Mouse (Mus musculus) retina, postnatal 7 days (tissue): ENCODE data around the gene Trpv2.

Source experiments
- DNase-seq: peaks from one replicate; pipeline ENCODE4 v3.0.0-alpha.2; 2012; ENCODE audit warnings: low read depth, low spot score

Trpv2 gene

DNA sequence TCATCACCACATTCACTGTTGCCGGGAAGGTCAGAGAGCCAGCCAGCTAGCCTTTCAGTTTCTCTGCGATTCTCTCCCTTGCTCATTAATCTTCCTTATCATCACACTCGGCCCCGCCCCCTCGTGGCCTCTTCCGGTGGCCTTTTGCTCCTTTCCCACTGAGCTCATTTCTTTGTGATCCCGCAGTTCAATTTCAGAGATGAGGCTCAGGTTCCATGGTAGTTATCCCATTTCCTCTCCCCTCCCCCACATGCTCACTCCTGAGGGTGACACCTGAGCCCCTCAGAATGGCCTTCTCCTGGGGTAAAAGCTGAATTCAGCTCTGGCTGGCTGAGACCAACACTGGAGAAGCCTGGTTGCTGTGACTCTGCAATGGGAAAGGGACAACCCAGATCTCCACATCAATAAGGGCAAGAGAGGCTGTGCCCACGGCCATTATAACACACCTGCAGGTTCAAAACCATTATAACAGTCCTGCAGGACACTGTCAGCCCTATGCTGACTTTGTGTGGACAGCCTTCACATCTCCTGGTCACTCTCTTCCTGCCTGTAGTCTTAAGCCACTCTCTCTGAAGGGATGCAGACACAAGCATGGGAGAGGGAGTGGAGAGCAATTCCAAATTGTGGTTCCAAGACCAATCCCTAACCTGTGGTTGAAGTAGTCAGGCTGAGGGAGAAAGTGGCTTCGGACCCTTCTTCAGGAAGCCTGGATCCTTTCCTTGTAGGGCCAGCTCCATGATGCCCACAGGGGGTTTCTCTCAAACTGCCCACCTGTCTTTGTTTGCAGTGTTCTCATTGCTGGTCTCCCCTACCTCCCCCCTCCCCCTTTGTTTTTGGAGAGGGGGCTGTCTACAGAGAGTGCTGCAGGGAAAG lies 55.3 kb downstream of the Trpv2 start:
- DNase-seq, result no peak

DNA sequence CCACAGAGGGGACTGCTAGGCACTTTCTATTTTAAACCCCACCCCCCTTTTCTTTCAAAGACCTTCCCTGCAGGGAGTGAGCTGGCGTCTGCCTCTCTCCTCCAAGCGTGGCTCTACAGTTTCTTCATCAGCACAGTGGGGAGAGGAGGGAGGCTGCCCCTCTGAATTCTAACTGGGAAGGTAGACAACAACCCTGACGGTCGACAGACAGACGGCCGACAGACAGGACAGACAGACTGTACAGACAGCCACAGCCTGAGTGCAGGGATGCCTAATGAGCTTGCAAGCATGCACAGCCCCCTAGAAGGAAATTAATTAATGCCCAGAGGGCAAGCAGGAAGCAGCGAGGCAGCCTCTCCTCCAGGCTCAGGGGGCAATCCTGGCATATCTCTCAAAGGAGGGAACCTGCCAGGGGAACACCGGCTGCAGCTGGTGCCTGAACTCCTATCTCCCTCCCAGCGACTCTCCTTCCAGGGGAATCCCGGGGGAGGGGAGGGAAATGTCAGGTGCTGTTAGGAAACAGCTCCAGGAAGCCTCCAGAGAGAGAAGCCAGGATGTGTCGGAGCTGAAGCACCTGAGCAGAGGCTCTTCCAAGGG lies 56.0 kb downstream of the Trpv2 start:
- no peak for DNase-seq

DNA sequence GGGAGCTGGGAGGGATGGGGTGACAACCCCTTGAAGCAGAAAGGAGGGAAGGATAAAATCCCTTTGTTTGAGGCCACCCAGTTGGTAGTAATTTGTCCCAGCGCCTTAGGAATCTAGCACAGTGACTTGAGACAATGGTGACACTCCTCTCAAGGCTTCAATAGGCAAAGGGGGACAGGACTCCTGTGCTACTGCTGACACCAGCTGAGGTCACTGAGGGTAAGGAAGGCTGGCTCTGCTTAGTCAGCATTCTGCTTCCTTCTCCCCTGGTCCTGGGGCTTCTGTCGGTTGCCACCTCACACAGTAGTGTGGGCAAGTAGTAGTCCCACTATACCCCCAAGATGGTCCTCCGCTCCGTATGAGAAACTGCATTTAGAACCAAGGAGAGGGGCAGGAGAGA lies 56.9 kb downstream of the Trpv2 start:
- DNase-seq, result no peak

DNA sequence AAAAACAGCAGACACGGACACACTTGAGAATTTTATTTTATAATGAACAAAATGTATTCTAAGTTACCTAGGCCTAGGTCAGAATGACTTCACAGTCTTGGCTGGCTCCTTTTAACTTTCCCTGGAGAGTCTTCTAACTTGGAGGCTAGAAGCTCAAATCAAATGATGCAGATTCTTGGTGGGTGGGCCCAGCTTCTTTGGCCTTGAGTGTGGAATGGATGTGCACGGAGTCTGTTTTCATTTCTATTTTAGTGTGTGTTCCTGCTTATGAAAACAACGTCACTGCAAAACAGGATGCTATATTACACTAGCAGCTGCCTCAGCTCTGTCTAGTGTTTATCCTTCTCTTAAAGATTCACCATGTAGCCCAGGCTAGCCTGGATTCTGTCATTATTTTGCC lies 61.1 kb downstream of the Trpv2 start:
- DNase-seq, result no peak

DNA sequence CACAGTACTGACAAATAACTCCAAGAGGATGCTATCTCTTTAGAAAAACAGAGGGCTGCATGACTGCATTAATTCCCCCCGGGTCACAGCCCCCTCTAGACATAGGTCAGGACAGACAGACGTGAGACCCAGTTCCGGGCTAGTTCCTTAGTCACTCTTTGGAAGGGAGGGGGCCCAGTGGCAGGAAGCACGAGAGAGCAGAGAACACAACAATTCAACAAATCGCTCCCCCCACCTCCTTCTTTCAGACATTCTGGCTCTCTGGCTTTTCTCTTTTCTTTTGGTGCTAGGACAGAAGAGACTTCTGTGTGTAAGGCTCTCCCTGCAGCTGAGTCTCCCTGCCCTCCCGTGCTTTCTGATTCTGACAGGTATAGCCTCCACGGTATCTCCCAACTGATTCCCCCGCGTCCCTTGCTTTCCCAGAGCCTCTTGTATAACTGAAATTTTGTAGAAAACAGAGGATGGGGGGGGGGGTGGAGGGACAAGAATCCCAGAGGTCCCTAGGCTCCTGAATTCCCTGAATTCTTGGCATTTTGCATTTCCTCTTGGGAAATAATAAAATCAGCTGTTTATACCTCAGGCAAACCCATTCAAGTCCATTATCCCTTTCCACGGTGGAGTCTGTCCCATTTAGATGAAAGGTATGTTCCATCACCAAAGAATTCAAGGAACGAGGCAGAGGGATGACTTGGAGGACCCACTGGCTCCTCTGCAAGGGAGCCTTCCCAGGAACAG lies 62.0 kb downstream of the Trpv2 start:
- no peak for DNase-seq

DNA sequence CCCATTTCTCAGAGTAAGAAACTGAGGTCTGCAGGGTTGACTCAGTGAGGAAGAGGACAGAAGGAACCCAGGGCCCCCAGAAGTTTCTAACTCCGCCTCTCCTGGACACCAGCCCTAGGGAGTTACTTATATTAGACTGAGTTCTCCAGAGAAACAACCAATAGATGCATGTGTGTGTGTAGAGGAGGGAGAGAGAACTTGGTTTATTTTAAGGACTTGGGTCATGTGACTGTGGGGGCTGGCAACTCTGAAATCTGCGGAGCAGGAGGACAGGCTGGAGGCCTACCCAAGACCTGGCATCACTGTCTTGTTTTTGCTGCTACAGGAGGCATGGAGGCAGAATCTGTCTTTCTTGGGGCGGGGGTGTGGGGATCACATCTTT lies 62.5 kb downstream of the Trpv2 start:
- no peak for DNase-seq

DNA sequence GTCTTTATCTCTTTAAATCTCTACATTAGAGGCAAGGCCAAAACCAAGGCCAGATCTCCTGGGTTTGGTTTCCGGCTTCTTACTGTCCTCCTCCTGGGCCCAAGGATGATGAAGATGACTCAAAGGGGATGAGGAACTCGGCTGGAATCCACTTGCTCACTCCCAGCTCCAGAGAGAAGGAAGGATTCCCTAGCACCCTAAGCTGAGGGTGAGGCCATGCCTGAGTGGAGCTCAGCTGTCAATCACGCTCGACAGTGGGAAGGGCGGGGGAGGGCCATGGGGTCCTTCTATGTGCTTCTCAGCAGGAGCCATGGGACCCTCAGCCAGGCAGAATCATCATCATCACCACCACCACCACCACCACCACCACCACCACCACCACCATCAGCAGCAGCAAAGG lies 63.1 kb downstream of the Trpv2 start:
- no peak for DNase-seq

DNA sequence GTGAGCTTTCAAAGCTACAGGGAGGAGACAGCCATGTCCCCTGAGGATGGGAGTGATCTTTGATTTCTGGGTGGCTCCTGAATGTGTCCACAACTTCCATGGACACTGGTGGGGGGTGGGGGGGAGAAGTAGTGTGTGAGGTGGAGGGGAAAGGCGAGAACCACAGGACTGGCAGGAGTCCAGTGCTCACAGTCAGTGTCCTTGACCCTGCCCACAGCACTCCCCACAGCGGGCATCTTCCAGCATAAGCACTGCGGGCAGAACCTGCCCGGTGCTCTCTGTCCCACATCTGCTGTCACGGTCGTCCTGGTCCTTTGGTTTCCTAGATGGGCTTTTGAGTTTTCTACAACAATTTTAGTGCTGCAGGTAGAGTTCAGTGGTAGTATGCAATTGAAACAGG lies 63.5 kb downstream of the Trpv2 start:
- no peak for DNase-seq

DNA sequence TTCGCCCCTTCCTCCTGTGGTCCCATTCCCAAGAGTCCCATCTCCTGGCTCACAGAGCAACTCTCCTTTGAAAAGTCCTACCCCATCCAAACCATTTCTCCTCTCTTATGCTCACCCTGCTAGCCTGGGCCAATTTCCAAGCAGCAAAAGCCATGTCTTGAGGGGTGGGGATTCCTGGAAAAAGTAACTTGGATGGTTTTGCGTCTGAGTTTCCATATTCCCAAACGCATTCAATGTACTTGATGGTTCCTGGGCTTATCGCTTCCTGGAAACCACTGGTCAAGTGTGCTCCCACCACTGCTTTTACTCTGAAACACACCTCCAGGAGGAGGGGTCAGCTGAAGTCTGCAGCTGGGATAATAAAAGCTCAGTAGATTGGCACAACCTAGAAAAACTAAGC lies 64.1 kb downstream of the Trpv2 start:
- DNase-seq, result no peak

DNA sequence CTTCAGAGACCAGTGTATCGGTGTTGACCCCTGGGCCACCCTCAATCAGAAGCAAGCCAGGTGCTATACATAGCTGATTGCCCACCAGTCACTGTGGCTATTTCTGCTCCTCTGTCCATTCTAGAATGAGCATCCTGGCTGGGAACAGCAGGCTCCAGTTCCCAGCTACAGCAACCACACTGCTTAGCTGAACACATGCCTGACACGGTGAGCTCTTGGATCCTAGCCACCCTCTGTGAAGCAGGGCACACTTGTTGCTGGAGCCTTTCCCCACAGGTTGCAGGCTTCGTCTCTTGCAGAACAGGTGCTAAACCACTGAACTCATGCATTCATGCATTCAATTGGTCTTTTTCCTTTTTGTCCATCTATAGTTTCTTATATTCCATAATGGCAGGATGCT lies 66.1 kb downstream of the Trpv2 start:
- no peak for DNase-seq

DNA sequence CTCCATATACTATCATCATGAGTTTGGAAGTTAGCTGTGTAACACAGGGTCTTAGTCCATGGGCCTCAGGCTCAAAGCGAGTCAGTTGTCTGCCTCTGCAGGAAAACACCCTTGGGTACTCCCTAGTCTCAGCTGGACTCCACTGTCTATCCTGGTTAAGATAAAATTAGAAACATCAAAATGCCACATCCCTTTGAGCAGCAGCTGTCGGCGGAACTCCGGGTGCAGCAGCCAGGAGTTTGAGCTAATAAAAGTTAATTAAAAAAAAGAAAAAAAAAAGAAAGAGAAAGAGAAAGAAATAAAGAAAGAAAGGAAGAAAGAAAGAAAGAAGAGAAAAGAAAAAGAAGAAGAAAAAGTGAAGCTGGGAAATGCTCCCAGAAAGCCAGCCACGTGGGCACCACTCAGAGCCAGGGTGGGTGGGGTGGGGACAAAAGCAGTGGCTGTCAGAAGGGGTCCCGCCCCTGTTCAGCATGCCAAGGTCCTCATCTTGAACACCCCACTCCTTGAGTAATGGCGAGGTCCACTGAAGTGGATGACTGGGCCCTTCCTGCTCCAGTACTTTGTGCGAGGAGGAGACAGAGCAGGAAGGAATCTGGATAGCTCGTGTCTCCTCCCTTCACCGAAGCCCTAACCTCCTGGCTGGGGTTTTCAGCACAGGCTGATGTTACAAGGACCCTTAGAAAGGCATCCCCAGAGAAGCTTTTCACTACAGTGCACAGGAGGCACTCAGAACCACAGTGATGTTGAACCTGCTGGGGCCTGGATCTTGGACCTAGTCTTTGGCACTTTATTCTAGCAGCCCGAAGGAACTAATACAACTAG lies 67.9 kb downstream of the Trpv2 start:
- DNase-seq, result no peak

DNA sequence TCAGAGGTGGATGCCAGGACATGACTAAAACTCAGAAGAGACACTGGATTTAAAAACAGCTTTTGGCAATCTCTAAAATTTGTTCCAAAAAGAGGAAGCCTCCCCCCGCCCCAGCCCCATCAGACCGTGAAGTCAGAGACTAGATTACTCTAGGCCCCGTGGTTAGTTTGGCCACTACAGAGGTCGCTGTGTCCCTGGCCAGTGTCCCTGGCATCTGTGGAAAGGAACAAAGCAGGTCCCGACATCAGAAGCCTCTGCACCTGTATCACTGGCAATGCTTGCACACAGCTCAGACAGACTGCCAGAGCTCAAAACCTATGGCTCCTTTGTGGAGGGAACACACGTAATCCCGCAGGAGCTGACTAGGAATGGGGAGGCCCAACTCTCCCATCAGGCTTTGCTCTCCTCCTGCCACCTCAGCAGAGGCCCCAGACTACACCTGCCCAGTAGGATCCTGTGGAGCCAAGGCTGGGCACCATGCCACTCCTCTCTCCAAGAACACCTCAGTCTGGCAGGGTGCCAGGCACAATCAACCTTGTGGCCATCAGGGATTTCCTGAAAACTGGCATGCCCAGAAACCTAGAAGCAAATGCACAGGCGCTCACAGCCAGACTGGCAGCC lies 68.8 kb downstream of the Trpv2 start:
- no peak for DNase-seq

DNA sequence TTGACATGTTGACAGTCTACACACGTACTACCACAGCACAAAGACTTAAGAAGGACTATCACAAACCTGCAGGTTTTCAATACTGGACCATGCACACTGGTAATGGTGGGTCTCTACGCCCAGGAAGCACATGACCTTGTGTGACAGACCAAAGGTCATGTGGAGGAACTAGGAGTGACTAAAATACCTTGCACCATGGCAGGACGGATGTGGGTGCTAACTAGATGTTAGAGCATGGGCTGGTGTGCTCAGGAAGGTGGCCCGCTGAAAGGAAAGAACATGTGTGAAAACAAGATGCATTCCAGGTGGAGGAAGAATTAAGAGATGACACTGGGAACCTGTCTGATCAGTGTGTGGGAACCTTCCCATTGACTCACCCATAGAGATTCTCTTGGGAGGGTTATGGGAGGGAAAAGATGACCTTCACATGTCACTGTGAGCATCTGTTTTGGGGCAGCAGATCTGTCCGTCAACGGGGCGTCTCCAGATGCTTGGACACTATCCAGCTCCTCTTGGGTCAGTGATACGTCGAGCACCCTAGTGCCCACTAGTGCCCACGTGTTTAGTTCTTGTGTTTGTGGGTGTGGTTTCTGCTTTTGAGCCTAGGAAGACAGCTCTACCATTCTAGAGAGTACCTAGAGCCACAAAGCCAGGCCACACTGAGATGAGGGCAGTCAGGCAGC lies 69.5 kb downstream of the Trpv2 start:
- no peak for DNase-seq

DNA sequence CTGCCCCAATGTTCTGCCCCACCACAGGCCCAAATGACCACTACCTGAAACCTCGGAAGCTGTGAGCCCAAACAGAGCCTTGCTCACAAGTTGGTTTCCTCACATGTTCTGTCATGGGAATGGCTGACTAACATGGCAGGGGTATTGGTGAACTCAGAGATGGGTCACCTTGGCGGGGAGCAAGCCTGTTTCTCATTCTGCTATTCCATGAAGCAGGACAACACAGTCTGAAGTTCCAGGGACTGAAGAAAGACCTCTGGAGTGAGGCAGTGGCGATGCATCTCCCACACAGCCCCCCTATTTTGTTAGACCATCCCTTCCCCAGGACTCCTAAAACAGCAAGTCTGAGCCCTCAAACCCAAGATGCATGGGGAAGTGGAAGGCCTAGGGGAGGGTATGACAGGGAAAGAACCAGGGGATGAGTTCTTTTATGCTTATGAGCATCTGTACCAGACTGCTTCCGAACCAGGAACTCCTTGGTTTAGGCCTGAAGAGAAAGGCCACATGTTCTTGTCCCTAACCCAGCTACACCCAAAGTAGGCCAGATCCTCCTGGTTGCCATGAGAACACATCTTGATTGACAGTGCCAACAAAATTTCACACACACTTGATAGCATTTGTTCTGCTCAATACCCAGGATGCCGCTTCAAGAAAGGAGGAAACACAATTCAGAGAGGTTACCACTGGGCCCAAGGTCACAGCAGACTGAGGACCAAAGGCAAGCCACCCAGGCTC lies 70.5 kb downstream of the Trpv2 start:
- no peak for DNase-seq

DNA sequence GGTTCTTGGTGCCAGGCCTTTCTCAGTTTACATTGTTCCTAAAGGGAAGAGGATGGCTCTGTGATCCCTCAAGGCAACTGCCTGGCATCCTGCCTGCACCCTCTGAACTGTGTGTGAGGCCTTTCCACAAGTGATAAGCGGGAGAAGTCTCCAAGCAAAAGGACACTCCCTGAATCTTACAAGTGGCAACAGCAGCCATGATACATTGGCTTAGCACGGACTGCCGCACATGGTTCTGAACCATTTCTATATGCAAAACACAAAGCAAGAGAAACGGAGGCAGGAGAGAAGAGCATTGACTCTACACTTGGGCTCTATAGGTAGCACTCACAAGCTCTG lies 71.0 kb downstream of the Trpv2 start:
- DNase-seq, result no peak

DNA sequence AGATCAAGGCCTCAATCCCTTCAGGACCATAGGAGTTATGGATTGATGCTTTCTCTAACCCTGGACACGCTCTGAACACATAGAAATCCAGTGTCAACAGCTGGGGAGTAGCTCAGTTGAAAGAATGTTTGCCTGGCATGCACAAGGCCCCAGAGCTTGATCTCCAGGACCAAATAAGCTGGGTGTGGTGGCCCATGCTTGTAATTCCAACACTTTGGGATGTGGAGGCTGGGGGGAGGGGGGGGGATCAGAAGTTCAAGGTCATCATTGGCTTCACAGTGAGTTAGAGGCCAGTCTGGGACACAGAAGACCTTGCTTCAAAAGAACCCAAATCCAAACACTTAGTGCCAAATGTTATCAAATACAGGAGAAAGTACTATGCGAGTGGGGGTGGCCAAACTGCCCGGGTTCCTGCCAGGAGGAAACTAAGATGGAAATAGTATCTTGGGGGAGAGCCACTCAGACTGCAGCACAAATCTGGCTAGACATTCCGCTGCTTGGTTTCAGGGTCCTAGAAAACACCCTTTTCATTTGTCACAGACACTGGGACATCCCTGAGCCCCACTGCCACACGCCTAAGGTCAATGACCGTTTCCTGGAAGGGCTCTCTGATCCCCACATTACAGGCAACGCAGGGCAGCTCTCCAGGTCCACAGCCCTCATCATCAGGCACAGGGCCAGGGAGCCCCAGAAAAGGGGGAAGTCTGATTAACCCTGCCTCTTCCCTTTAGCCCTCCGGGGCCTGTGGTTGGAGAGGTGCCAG lies 71.6 kb downstream of the Trpv2 start:
- no peak for DNase-seq

DNA sequence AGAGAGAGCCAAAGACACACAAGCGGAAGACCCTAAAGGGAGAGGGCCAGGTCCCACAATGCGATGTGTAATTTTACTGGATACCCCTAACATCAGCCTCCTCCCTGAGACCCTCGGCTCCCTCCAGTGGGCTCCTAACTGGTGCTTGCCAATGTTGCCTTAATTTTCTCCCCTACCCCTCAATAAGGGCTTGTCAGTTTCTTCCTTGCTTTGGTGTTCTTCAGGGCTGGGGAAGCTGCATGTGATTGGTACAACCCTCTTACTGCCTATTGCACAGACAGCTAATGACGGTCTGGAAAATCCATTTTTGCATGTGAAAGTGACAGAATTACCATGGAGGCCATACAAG lies 72.2 kb downstream of the Trpv2 start:
- DNase-seq, result no peak

DNA sequence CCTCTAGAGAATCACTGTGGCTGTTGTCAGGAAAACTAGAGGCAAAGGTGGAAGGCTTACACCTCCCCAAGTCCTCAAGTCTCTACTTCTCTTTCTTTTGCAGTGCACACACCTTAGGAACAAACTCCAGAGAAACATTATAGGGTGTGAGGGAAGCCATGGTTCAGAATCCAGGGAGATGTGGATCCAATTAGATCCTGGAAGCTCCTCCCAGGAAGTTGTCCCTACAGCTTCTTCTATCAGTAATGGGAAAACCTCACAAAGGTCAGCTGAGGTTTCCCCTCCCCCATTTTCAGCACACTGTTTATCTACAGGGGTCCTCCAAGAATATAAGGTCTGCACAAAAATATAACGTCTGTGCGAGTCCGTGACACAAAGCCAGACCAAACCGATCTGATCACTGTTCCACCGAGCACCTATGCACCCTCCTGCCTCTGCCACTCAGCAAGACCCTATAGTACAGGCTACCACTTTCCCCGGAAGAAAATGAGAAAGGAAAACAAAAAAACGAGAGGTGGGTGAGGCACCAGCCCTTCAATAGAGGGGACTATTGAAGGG lies 72.8 kb downstream of the Trpv2 start:
- DNase-seq, result no peak
